Mouse (Mus musculus): ENCODE results near the gene Pcgf1. TPM values are rescaled to one million over a fixed set of nuclear protein-coding genes. Genes with fewer than 3 reads are reported as not detected.

Gene Pcgf1
- polyA plus RNA-seq, 1 experiment from 2014 or later, result 41.8 TPM

GRCm38 (mm10) chr6:83086121-83087035 is 8.7 kb downstream of the Pcgf1 start, which contains the start of gene Lbx2:
Gene Lbx2, plus strand, starts transcription at chr6:83086367.
- peaks cover 62% of the 10 kb centered on the region for H3K27me3 ChIP-seq (ENCODE audit: control insufficient read depth, insufficient read depth, low read length)
- DNase-seq (ENCODE audit: low spot score), result no peak
- H3K4me3 ChIP-seq (ENCODE audit: low read depth, low read length), result peak within 1 kb of the TSS; percentile 19; the same call in 1 of the 2 replicates
- H3K4me2 ChIP-seq (ENCODE audit: low read depth), result peak within 1 kb of the TSS; percentile 31; the same call in 1 of the 2 replicates
- H3K9ac ChIP-seq (ENCODE audit: low read length), result 0 out of 2 replicates have a peak within 1 kb of the TSS, but pooled peaks have one; percentile 11
- H3K4me1 ChIP-seq (ENCODE audit: control insufficient read depth, insufficient read depth, low read length), result peaks cover 8% of the 10 kb centered on the region; the same call in 1 of the 2 replicates
- WGBS, result 2% methylated on average over 42 of the region's 42 CpGs
- H3K36me3 ChIP-seq (ENCODE audit: control insufficient read depth, insufficient read depth, low read length), result no peaks in the 10 kb centered on the region; the same call in 1 of the 2 replicates
- H3K27ac ChIP-seq (ENCODE audit: low read depth, low read length), result no peak within 1 kb of the TSS
- ATAC-seq (ENCODE audit: insufficient read depth, low FRiP score, low TSS enrichment), result no peak
- H3K9me3 ChIP-seq (ENCODE audit: control insufficient read depth, low read length), result no peaks in the 10 kb centered on the region

DNA sequence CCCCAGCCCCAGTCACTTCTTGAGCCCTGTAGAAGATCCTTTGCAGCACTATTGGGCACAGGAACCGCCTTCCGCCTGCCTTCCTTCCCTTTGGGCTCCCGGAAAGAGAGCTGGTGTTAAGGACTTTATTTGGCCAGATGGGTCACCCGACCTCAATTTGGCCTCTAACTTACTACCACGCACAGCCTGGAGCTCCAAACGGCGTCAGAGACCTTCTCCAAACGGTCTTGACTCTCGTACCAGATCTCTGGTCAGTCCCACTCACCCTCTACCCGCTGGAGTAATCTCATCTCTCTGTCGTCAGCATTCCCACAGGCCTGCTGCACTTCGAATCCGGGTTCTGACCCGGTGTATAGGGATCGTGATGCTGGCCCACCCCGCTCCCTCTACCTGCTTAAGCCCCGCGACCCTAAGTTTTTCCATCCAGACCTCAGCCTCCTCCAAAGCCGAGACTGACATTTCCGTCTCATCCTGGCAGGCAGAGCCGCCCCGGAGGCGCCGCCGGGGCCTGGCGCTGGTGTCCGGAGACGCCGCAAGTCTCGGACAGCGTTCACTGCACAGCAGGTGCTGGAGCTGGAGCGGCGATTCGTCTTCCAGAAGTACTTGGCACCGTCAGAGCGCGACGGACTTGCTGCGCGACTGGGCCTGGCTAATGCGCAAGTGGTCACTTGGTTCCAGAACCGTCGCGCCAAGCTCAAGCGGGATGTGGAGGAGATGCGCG is 9.7 kb downstream of the Pcgf1 start:
- 1% methylated on average over 47 of the region's 47 CpGs for WGBS
- H3K9ac ChIP-seq (ENCODE audit: low read length), result no peak overlapping the region
- no peaks in the 10 kb centered on the region for H3K9me3 ChIP-seq (ENCODE audit: control insufficient read depth, low read length)
- H3K4me3 ChIP-seq (ENCODE audit: low read depth, low read length), result peak overlapping the region; percentile 19; the same call in 1 of the 2 replicates
- H3K4me1 ChIP-seq (ENCODE audit: control insufficient read depth, insufficient read depth, low read length), result peaks cover 8% of the 10 kb centered on the region; the same call in 1 of the 2 replicates
- H3K27ac ChIP-seq (ENCODE audit: low read depth, low read length), result no peak overlapping the region
- H3K36me3 ChIP-seq (ENCODE audit: control insufficient read depth, insufficient read depth, low read length), result no peaks in the 10 kb centered on the region
- peak overlapping the region; percentile 31 for H3K4me2 ChIP-seq (ENCODE audit: low read depth)
- peaks cover 62% of the 10 kb centered on the region for H3K27me3 ChIP-seq (ENCODE audit: control insufficient read depth, insufficient read depth, low read length)
- ATAC-seq (ENCODE audit: insufficient read depth, low FRiP score, low TSS enrichment) (no peak), DNase-seq (ENCODE audit: low spot score) (peak; percentile 56)

GRCm38 (mm10) chr6:83087926-83088260 is 10.2 kb downstream of the Pcgf1 start:
- H3K27me3 ChIP-seq (ENCODE audit: control insufficient read depth, insufficient read depth, low read length), result peaks cover 62% of the 10 kb centered on the region
- no peaks in the 10 kb centered on the region for H3K9me3 ChIP-seq (ENCODE audit: control insufficient read depth, low read length)
- no peak overlapping the region for H3K27ac ChIP-seq (ENCODE audit: low read depth, low read length)
- peak overlapping the region; percentile 31 for H3K4me2 ChIP-seq (ENCODE audit: low read depth)
- H3K4me1 ChIP-seq (ENCODE audit: control insufficient read depth, insufficient read depth, low read length), result peaks cover 8% of the 10 kb centered on the region; the same call in 1 of the 2 replicates
- H3K4me3 ChIP-seq (ENCODE audit: low read depth, low read length), result no peak overlapping the region
- 7% methylated on average over 9 of the region's 9 CpGs for WGBS
- no peaks in the 10 kb centered on the region for H3K36me3 ChIP-seq (ENCODE audit: control insufficient read depth, insufficient read depth, low read length)
- H3K9ac ChIP-seq (ENCODE audit: low read length), result no peak overlapping the region
- no peak for ATAC-seq (ENCODE audit: insufficient read depth, low FRiP score, low TSS enrichment)
- no peak for DNase-seq (ENCODE audit: low spot score)

GRCm38 (mm10) chr6:83092416-83093127 is 14.9 kb downstream of the Pcgf1 start:
- DNase-seq (ENCODE audit: low spot score), result no peak
- H3K4me3 ChIP-seq (ENCODE audit: low read depth, low read length), result no peak overlapping the region
- H3K27ac ChIP-seq (ENCODE audit: low read depth, low read length), result no peak overlapping the region
- no peaks in the 10 kb centered on the region for H3K4me1 ChIP-seq (ENCODE audit: control insufficient read depth, insufficient read depth, low read length)
- H3K36me3 ChIP-seq (ENCODE audit: control insufficient read depth, insufficient read depth, low read length), result no peaks in the 10 kb centered on the region
- H3K9ac ChIP-seq (ENCODE audit: low read length), result no peak overlapping the region
- H3K9me3 ChIP-seq (ENCODE audit: control insufficient read depth, low read length), result no peaks in the 10 kb centered on the region
- 41% methylated on average over 6 of the region's 6 CpGs for WGBS
- ATAC-seq (ENCODE audit: insufficient read depth, low FRiP score, low TSS enrichment), result no peak
- H3K27me3 ChIP-seq (ENCODE audit: control insufficient read depth, insufficient read depth, low read length), result peaks cover 19% of the 10 kb centered on the region
- H3K4me2 ChIP-seq (ENCODE audit: low read depth), result no peak overlapping the region

DNA sequence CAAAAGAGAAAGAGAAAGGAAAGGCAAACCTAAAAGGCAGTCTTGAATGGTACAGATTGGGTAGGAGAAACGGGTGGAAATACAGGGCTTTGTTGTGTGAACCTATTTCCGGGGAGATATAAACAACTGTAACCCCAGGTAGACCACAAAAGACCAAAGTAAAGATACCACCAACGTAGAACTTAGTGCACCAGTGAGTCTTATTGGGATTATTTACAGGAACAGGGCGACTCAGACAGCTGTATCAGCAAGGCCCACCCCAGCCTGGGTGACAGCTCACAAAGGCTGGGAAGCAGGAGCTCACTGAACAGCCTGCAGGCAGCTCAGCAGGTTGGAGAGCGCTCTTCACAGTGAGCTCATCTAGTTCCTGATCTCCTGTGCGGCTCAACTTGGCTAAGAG is 18.3 kb downstream of the Pcgf1 start:
- ATAC-seq (ENCODE audit: insufficient read depth, low FRiP score, low TSS enrichment), result no peak
- H3K27ac ChIP-seq (ENCODE audit: low read depth, low read length), result no peak overlapping the region
- H3K4me3 ChIP-seq (ENCODE audit: low read depth, low read length), result no peak overlapping the region
- H3K27me3 ChIP-seq (ENCODE audit: control insufficient read depth, insufficient read depth, low read length), result no peaks in the 10 kb centered on the region
- H3K4me2 ChIP-seq (ENCODE audit: low read depth), result no peak overlapping the region
- DNase-seq (ENCODE audit: low spot score), result no peak
- 51% methylated on average over 6 of the region's 6 CpGs for WGBS
- no peak overlapping the region for H3K9ac ChIP-seq (ENCODE audit: low read length)
- no peaks in the 10 kb centered on the region for H3K9me3 ChIP-seq (ENCODE audit: control insufficient read depth, low read length)
- no peaks in the 10 kb centered on the region for H3K4me1 ChIP-seq (ENCODE audit: control insufficient read depth, insufficient read depth, low read length)
- H3K36me3 ChIP-seq (ENCODE audit: control insufficient read depth, insufficient read depth, low read length), result no peaks in the 10 kb centered on the region

GRCm38 (mm10) chr6:83098411-83098810 is 20.7 kb downstream of the Pcgf1 start:
- H3K27ac ChIP-seq (ENCODE audit: low read depth, low read length), result no peak overlapping the region
- H3K9ac ChIP-seq (ENCODE audit: low read length), result no peak overlapping the region
- no peaks in the 10 kb centered on the region for H3K36me3 ChIP-seq (ENCODE audit: control insufficient read depth, insufficient read depth, low read length)
- 0 out of 2 replicates have a peak, but pooled peaks cover 2% of the 10 kb centered on the region for H3K27me3 ChIP-seq (ENCODE audit: control insufficient read depth, insufficient read depth, low read length)
- H3K4me2 ChIP-seq (ENCODE audit: low read depth), result no peak overlapping the region
- peaks cover 6% of the 10 kb centered on the region for H3K4me1 ChIP-seq (ENCODE audit: control insufficient read depth, insufficient read depth, low read length)
- ATAC-seq (ENCODE audit: insufficient read depth, low FRiP score, low TSS enrichment), result no peak
- no peak overlapping the region for H3K4me3 ChIP-seq (ENCODE audit: low read depth, low read length)
- WGBS, result 74% methylated on average over 2 of the region's 2 CpGs
- no peaks in the 10 kb centered on the region for H3K9me3 ChIP-seq (ENCODE audit: control insufficient read depth, low read length)
- no peak for DNase-seq (ENCODE audit: low spot score)

DNA sequence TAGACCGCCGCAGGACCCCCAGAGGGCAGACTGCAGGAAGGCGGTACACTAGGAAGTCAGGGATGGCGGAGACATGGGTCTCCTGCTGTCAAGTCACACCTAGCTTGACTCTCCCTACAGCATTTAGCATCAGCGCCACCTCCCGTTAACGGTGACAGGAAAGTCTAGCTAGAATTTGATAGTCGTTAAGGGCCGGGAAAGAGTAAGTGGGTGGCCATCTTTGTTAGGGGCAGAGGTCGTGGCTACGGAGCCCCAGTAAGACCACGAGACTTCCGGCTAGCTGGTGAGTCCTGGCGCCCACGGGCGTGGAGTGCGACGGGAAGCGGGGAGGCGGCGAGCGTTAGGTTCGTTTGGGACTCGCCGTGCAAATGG is 23.6 kb downstream of the Pcgf1 start, which contains the start of the genes Ccdc142 and Gm42688:
Gene Ccdc142, plus strand, starts transcription at position 286 of the 372 bp plus-strand sequence.
Gene Gm42688, plus strand, starts transcription at position 302 of the 372 bp plus-strand sequence.
- DNase-seq (ENCODE audit: low spot score), result peak; percentile 88
- Histone ChIP-seq H3K36me3 (ENCODE audit: control insufficient read depth, insufficient read depth, low read length) (no peaks in the 10 kb centered on the region), H3K4me2 (ENCODE audit: low read depth) (peak within 1 kb of the TSS; percentile 98), H3K27ac (ENCODE audit: low read depth, low read length) (peak within 1 kb of the TSS; percentile 70), H3K4me3 (ENCODE audit: low read depth, low read length) (peak within 1 kb of the TSS; percentile 70), H3K9ac (ENCODE audit: low read length) (peak within 1 kb of the TSS; percentile 83), H3K27me3 (ENCODE audit: control insufficient read depth, insufficient read depth, low read length) (0 out of 2 replicates have a peak, but pooled peaks cover 2% of the 10 kb centered on the region), H3K9me3 (ENCODE audit: control insufficient read depth, low read length) (no peaks in the 10 kb centered on the region), H3K4me1 (ENCODE audit: control insufficient read depth, insufficient read depth, low read length) (peaks cover 6% of the 10 kb centered on the region)
- peak; percentile 82 for ATAC-seq (ENCODE audit: insufficient read depth, low FRiP score, low TSS enrichment)
- under 1% methylated on average over 25 of the region's 25 CpGs for WGBS
